Mouse (Mus musculus) myocyte (in vitro differentiated cells): Measurements from ENCODE around the gene Wnt9a.

Experiments
- CEBPB ChIP-seq: IDR thresholded peaks from 2 replicates; pipeline ENCODE4 v1.6.1; 2011; ENCODE audit warnings: mild to moderate bottlenecking, moderate library complexity; ENCODE audit not compliant: poor library complexity, insufficient read depth, severe bottlenecking
- E2F4 ChIP-seq: IDR thresholded peaks from one replicate; pipeline ENCODE4 v1.6.1; 2011; ENCODE audit warnings: mild to moderate bottlenecking, control low read depth, moderate library complexity; ENCODE audit not compliant: insufficient read depth
- MAX ChIP-seq: IDR thresholded peaks from one replicate; pipeline ENCODE4 v1.6.1; 2011; ENCODE audit warnings: low read depth, mild to moderate bottlenecking, control low read depth
- MYOG ChIP-seq, 3 experiments: IDR thresholded peaks; one replicate each; pipeline ENCODE4 v1.6.1; 2011; ENCODE audit warnings: control low read depth in 2 of 3, low read depth in 2 of 3, mild to moderate bottlenecking in 2 of 3; ENCODE audit not compliant: insufficient read length in 2 of 3, control insufficient read depth in 1 of 3, insufficient read depth in 1 of 3
- POLR2A ChIP-seq: IDR thresholded peaks from one replicate; pipeline ENCODE4 v1.6.1; 2011; ENCODE audit warnings: low read depth, mild to moderate bottlenecking, control low read depth, moderate library complexity; ENCODE audit not compliant: insufficient read length
- POLR2AphosphoS2 ChIP-seq: IDR thresholded peaks from one replicate; pipeline ENCODE4 v1.6.1; 2011; ENCODE audit warnings: low read depth, control low read depth; ENCODE audit not compliant: insufficient read length
- SRF ChIP-seq: IDR thresholded peaks from one replicate; pipeline ENCODE4 v1.6.1; 2011; ENCODE audit warnings: low read depth; ENCODE audit not compliant: control insufficient read depth, insufficient read length
- TCF12 ChIP-seq: IDR thresholded peaks from one replicate; pipeline ENCODE4 v1.6.1; 2011; ENCODE audit warnings: mild to moderate bottlenecking, control low read depth; ENCODE audit not compliant: poor library complexity, insufficient read depth, severe bottlenecking
- TCF3 ChIP-seq: IDR thresholded peaks from one replicate; pipeline ENCODE4 v1.6.1; 2011; ENCODE audit warnings: low read depth, control low read depth; ENCODE audit not compliant: insufficient read length
- USF1 ChIP-seq: IDR thresholded peaks from one replicate; pipeline ENCODE4 v1.6.1; 2011; ENCODE audit warnings: low read depth, mild to moderate bottlenecking, control low read depth, moderate library complexity

GRCm38 (mm10) chr11:59342956-59343355 lies 36.2 kb downstream of the Wnt9a start:
- no peak for TF ChIP-seq MAX
- TF ChIP-seq POLR2A: no peak
- no peak for TF ChIP-seq CEBPB
- no peak for TF ChIP-seq E2F4
- TF ChIP-seq TCF3: no peak
- TF ChIP-seq MYOG (IDR thresholded peaks at IDR 0.05; ENCODE audit: control insufficient read depth in 1 of 3, insufficient read depth in 1 of 3, insufficient read length in 2 of 3, low read depth in 2 of 3): no peak
- no peak for TF ChIP-seq TCF12
- TF ChIP-seq POLR2AphosphoS2: no peak
- TF ChIP-seq SRF: no peak
- no peak for TF ChIP-seq USF1
